Mouse (Mus musculus) lung, postnatal 14 days (tissue): ENCODE measurements around the gene Vwa5b1.

Experiments used
- DNase-seq: peaks from one replicate; pipeline ENCODE4 v3.0.0; 2021

Gene Vwa5b1

DNA sequence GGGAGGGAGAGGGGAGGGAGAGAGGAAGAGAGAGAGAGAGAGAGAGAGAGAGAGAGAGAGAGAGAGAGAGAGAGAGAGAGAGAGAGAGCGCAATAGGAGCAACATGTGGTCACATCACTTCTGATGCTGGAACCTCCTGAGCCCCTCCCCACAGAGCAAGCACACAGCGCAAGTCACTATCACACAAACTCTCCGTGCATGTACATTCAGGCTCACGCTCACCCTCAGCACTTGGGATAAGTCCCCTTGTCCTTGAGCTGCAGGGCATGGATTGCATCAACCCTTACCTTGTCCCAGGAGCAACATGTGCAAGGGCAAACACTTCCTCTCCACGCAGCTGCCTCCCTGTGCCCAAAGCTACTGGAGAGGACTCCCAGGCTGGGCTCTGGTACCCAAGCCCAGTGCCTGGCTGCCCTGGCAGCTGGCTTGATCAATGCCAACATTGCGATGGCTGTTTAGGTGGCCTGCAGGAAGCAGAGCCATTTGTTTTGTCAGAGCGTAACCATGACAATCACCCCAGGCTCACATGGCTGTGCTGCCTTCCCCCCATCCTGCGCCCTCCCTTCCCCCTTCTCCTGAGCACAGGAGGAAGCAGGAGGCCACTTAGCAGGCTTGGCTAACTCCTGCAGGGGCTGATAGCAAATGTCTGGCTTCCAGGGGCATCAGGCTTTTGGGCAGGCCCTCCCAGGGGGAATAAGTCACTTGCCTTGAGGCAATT is at the start of gene Vwa5b1:
Vwa5b1 (minus strand) TSS at position 457 of the 718 bp plus-strand sequence.
- DNase-seq, result no peak

GRCm38 (mm10) chr4:138682760-138683159 is 47.1 kb upstream of the Vwa5b1 start:
- no peak for DNase-seq

- DNase-seq, result no peak
These were observed 44.4 kb upstream of the Vwa5b1 start for GRCm38 (mm10) chr4:138680124-138680523.

DNA sequence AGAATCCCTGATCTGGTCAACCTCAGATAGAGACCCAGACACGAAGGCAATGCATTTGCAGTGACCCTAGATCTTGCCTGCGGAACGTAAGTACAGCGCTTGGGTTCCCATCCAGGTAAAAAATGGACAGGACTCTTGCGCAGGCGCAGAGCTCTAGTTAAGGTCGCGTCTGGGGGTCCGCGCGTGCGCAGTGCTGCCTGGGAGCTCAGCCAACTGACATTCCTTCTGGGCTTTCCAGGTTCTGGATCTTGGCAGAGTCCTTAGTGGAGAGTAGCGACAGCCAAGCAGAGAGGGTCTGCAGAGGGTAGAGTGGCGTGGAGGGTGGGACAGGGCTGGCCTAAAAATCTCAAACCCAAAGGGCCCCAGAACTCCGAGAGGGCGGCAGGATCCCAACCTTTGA is 41.9 kb upstream of the Vwa5b1 start:
- no peak for DNase-seq

GRCm38 (mm10) chr4:138676480-138676879 is 40.8 kb upstream of the Vwa5b1 start:
- DNase-seq, result peak; percentile 44

- no peak for DNase-seq
These were observed 36.5 kb upstream of the Vwa5b1 start for GRCm38 (mm10) chr4:138672160-138672559.

DNA sequence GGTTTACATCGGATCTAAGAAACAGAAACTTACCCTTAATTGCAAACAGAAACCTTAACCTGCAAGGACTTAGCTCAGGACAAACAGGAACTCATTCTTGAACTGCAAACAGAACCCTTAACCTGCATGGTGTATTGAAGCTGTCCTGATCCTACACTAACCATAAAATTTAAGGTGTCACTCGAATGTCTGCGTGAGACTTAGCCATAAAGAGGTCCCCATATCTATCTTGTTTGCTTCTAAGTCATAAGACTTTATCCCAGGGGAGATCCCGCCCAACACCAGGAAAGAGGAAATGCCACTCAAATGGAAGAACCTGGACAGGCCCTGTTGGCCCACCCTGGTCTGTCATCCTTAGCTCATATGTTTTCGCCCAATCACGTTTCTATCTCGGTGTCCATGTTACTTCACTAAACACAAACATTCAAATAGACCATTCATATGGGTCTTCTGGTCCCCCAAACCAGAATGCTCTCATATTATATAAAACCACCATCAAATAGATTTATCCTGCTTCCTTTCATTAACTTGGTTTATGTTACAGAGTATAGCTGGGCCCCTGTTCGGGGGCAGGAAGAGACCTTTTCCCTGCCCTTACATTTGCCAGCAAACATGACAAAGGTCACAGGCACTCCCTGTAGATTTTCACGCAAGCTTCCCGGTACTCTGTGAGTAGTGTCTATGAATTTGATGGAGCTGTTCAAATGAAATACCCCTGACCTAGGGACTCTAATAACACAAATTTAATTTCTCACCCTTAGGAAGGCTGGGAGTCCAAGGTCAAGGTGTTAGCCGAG is 34.6 kb upstream of the Vwa5b1 start:
- DNase-seq, result no peak

DNA sequence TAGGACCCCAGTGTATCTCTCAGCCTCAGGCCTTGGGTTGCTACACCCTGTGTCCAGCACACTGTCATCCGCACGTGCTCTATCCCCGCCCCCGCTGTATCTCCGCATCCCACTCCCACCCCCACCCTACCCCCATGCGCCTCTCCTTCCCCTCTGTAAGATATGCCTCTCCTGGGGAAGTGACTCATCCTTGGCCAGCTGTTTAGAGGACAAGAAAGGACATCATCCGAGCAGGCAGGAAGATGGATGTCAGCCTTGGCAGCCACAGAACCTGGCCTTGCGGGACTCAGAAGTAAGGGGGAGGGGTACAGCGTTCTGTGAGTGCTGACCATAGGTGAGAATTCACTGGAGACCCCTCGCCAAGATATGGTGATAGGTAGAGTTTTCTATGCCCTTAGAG is 30.8 kb upstream of the Vwa5b1 start:
- DNase-seq, result no peak

- DNase-seq, result no peak
These were observed 24.4 kb upstream of the Vwa5b1 start for GRCm38 (mm10) chr4:138659936-138660602.

- no peak for DNase-seq
These were observed 17.4 kb upstream of the Vwa5b1 start for GRCm38 (mm10) chr4:138653056-138653455.

GRCm38 (mm10) chr4:138651881-138652280 is 16.2 kb upstream of the Vwa5b1 start:
- DNase-seq, result no peak

- DNase-seq, result no peak
These were observed 12.5 kb upstream of the Vwa5b1 start for GRCm38 (mm10) chr4:138648096-138648635.

DNA sequence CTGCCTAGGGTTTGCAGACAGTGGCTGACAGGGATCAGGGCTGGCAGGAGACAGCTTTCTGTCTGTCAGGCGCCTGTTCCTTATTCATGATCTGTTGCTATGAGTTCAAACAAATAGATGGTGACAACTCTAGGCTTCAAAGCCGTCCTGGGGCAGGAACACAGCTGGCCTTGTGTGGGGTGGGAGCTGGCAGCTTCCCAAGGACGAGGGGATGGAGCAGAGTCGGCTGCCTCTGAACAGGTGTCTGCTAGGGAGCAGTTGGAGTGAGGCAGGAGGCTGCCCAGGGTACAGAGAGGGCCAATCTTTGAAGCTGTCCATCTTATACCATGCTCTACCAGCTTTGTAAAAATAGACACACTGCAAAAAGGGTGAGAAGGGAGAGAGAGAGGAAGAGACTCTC is 6.6 kb upstream of the Vwa5b1 start:
- no peak for DNase-seq

GRCm38 (mm10) chr4:138636146-138636511 is 445 bp upstream of the Vwa5b1 start:
- no peak for DNase-seq

GRCm38 (mm10) chr4:138628256-138628655 is 7.4 kb downstream of the Vwa5b1 start:
- no peak for DNase-seq

- no peak for DNase-seq
These were observed 21.2 kb downstream of the Vwa5b1 start for GRCm38 (mm10) chr4:138614454-138614853.

DNA sequence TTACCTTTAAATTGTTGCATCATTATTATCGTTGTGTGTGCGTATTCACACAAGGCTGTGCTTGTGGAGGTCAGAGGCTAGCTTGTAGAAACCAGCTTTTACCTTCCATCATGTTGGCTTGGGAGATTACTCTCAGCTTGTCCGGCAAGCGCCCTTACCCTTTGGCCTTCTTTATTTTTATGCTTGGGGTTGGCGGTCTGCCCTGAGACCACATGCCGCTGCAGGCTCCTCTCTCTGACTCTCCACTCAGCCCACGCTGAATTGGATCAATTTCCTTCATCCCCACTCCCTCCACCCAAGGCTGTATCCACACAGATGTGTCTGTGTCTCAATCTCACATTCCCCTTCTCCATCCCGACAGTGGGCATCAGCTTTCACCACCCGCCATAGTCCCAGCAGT is 33.8 kb downstream of the Vwa5b1 start:
- DNase-seq, result peak; percentile 5

DNA sequence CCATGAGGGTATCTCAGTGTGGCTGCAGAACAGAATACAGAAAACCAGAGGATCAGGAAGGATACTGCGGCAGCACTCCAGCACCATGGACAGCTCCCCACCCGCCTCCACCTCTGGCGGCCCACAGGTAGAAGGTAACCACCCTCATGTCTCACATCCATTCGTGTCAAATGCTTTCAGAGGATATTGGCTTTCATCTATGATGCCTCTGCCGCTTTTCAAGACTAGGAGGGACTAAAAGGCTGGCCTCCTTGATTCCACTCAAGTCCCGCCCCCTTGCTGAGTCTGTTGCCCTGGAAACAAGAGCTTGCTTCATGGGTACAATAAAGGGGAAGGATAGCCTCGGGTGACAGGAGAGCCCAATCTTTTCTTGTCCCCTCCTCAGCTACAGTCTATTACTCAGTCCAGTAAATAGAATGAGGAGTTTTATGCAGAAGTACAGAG is 37.8 kb downstream of the Vwa5b1 start:
- peak; percentile 55 for DNase-seq

DNA sequence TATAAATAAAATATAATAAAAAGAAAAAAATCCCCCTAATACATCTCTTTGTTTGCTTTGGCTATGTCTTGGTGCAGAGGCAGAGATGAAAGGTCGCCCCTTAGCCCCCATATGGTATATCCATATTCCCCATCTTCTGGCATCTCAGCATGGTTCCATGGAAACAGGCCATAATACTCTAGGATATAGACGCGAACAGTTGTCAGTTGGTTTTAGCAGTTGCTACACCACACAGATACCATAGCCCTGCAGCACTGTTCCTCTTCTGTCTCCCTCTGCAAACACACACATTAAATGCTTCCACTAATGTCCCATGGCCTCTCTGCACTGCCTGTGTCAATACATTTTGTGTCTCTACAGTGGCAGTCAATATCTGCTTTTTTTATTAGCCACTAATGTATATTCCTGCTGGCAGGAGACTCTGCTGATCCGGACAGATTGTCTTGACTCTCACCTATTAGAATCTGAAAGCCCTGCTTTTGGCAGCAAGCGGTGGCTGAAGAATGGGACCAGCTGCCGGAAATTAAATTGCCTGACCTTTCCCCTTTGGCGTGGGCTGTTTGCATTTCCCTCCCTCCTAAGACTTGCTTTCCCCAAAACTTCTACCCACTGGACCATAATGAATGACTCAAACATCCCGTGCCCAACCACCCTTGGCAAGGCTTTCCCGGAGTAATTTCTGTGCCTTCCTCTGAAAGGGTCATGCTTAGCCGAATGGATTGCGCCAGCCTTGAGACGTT is 39.1 kb downstream of the Vwa5b1 start:
- peak; percentile 25 for DNase-seq

GRCm38 (mm10) chr4:138584946-138585345 is 50.7 kb downstream of the Vwa5b1 start:
- DNase-seq, result no peak

- DNase-seq, result no peak
These were observed 53.2 kb downstream of the Vwa5b1 start for GRCm38 (mm10) chr4:138582446-138582845.

- no peak for DNase-seq
These were observed 57.3 kb downstream of the Vwa5b1 start for GRCm38 (mm10) chr4:138578406-138578805.

- DNase-seq, result peak; percentile 14
These were observed 59.0 kb downstream of the Vwa5b1 start for GRCm38 (mm10) chr4:138576661-138577060.
